In genomic region chr11:18115693-18116450, GRCm38 (mm10) we compare ENCODE assay signal across 9 mouse cellular contexts.
DNase-seq lines count a peak whose midpoint lies in the region; ATAC-seq and TF ChIP-seq lines count a peak whose summit lies in the region.
"Had no signal": no experiment of that assay in that cellular context is flagged by ENCODE, and none has a peak within 500 bp of the region (broad histone marks: within the 10 kb centered on the region; RNA-seq: fewer than 3 reads in every experiment).

No protein-coding gene starts in this region.

- H3K9ac ChIP-seq in stomach, embryonic 15.5 days = no peak overlapping the region
- H3K9ac ChIP-seq: heart, embryonic 13.5 days had no signal

- intact Hi-C loops in heart, postnatal 14 days (cut with DNase I) = no loop called here
- intact Hi-C loops in left cerebral cortex, postnatal 36 days (cut with DNase I) = no loop called here

- no peaks in the 10 kb centered on the region for H3K4me1 ChIP-seq in lung, adult 2 months (ENCODE audit: control insufficient read depth, insufficient read depth, low read length)
- no peaks in the 10 kb centered on the region for H3K4me1 ChIP-seq in stomach, embryonic 15.5 days
- H3K4me1 ChIP-seq: heart, embryonic 13.5 days had no signal

- peak overlapping the region; percentile 41; the same call in 1 of the 2 replicates for H3K27ac ChIP-seq in stomach, embryonic 15.5 days
- H3K27ac ChIP-seq: heart, embryonic 13.5 days had no signal

- no peak overlapping the region for H3K4me3 ChIP-seq in lung, adult 2 months (replicated peaks; ENCODE audit: extremely low read depth, low read depth, low read length)
- H3K4me3 ChIP-seq in stomach, embryonic 15.5 days (replicated peaks) = no peak overlapping the region
- H3K4me3 ChIP-seq: heart, embryonic 13.5 days had no signal

- no peaks in the 10 kb centered on the region for H3K36me3 ChIP-seq in stomach, embryonic 15.5 days
- H3K36me3 ChIP-seq: heart, embryonic 13.5 days had no signal

- DNase-seq in lung, adult 18-20 months = peak; percentile 5 to 11
- no peak for DNase-seq in lung, adult 2 months
- DNase-seq in fat pad, adult 2 months (ENCODE audit: extremely low read depth, low read depth, low spot score) = peak; percentile 68
- peak; percentile 47 to 48 for DNase-seq in heart, postnatal 14 days
- DNase-seq in left cerebral cortex, postnatal 36 days (ENCODE audit: low spot score in 2 of 2) = peak; percentile 18 to 21
- DNase-seq in thymus, postnatal 0 days (ENCODE audit: low spot score) = no peak
- DNase-seq in retina, embryonic 14.5 days (ENCODE audit: low spot score) = no peak

- WGBS in lung, adult 2 months = 57% methylated on average over 9 of the region's 9 CpGs
- 54% methylated on average over 9 of the region's 9 CpGs for WGBS in stomach, embryonic 15.5 days

- peak; percentile 66; the same call in 1 of the 2 replicates for ATAC-seq in stomach, embryonic 15.5 days (ENCODE audit: insufficient read depth, low FRiP score, low read depth)

- no peak overlapping the region for H3K4me2 ChIP-seq in stomach, embryonic 15.5 days
- H3K4me2 ChIP-seq: heart, embryonic 13.5 days had no signal

- TF ChIP-seq POLR2A in lung, adult 2 months (IDR thresholded peaks at IDR 0.05; ENCODE audit: borderline replicate concordance, extremely low read depth, low read depth, low read length) = no peak

- no peaks in the 10 kb centered on the region for H3K27me3 ChIP-seq in stomach, embryonic 15.5 days (replicated peaks)
- H3K27me3 ChIP-seq: heart, embryonic 13.5 days had no signal

- no peak for TF ChIP-seq CTCF in lung, adult 2 months (IDR thresholded peaks at IDR 0.05; ENCODE audit: insufficient read depth, low read length)

- no peaks in the 10 kb centered on the region for H3K9me3 ChIP-seq in stomach, embryonic 15.5 days
- H3K9me3 ChIP-seq: heart, embryonic 13.5 days had no signal

Comparison
In these comparisons a context has a peak if more than half of its experiments do, and no peak if none do; other contexts are left out.
1. DNase-seq: peak in lung, adult 18-20 months (2 of 2), fat pad, adult 2 months (single experiment), heart, postnatal 14 days (2 of 2) and left cerebral cortex, postnatal 36 days (2 of 2); none in lung, adult 2 months (single experiment), thymus, postnatal 0 days (single experiment) and retina, embryonic 14.5 days (single experiment).